Mouse (Mus musculus): ENCODE results near the gene Srsf4.

The Srsf4 gene

DNA sequence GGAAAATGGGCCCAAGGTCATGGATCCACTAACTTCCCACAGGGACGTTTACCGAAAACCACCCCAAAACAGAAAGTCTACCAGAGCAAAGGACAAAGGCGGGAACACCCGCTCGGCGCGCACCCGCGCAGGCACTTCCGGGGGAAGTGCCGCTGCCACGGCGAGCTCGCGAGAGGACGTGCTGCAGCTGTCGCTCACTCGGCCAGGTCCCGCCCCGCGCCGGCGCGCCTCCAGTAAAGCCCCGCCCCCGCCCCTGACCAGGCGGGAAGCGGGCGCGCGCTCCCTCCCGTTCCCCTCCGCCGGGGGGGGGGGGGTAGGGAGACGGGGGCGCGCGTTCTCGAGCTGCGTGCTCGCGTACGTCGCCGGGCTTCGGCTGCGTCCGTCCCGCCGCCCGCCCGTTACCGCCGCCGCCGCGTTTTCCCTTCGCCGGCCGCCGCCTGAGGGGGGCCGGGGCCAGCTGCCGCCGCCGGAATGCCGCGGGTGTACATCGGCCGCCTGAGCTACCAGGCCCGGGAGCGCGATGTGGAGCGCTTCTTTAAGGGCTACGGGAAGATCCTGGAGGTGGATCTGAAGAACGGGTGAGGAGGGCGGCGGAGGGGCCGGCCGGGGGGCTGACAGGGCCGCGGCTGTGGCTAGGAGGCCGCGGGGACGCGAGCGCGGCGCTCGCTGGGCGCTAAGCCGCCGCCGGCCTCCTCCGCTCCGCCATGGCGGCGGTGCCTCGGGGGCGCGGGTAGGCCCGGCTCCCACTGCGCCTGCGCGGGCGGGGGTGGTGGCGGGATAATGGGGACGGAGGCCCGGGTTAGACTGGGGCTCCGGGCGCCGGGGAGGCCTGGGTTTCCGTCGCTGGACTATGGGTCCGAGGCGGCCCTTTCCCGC, at the start of gene Srsf4:
Gene Srsf4, plus strand, starts transcription at position 325 of the 876 bp plus-strand sequence.
- peak; percentile 83 for DNase-seq (ENCODE audit: low spot score)

DNA sequence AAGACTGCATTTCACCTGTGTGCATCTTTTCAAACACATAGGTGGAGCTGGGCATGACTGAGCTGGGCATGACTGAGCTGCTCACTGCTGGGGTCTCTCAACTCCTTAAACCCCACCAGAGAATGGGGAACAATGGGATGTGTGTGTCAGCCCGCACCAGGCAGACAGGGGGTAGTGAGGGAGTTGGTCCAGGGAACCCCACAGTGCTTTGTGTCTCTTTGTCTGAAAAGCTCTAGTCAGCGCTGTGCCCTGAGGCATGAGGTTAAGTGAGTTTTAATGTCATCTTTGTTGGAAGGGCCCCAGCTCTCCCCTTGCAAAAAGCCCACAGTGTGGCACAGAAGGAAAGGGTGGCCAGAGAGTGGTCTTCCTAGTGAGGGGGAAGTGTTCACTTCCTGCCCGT, 48.5 kb upstream of the Srsf4 start:
- DNase-seq (ENCODE audit: low spot score), result no peak

GRCm38 (mm10) chr4:131825830-131826229, 47.6 kb upstream of the Srsf4 start:
- DNase-seq (ENCODE audit: low spot score), result no peak

- DNase-seq (ENCODE audit: low spot score), result no peak
Measured at GRCm38 (mm10) chr4:131826905-131827304, 46.5 kb upstream of the Srsf4 start.

DNA sequence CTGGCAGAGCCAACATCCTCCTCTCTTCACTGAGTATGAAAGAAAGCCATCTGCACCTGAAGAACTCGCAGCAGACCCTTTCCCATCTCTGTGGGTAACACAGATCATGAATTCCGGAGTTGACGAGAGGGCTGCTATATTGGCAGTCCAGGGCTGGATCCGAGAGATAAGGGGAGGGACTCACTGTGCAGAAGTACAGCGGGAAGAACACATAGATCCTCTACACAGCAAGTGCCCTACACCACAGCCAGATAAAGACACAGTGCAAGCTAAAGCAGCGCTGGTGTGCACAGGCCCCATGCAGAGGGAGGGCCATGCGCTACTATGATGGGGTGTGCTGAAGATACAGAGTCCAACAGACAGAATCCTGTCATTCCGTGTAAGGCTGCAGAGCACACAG, 44.3 kb upstream of the Srsf4 start:
- no peak for DNase-seq (ENCODE audit: low spot score)

DNA sequence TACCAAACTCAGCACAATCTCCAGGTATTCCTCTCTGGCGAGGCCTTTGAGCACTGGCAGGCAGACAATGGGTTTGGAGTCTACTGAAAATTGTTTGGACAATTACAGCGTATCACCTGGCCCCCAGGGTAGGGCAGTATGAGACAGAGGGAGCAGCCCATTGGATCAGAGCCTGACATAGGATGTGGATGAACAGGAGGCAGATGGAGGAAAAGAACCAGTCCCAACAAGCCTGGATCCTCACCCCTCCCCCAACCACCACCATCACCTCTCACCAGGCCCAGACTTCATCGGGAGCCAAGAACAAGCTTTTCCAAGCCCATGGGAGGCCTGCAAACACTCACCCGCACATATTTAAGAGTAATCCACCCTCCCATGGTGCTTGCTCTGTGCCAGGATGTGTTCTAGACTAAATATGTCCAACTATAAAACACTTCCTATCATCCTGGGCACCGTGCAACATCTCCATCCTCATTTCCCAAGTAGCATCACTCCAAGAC, 41.8 kb upstream of the Srsf4 start:
- no peak for DNase-seq (ENCODE audit: low spot score)

DNA sequence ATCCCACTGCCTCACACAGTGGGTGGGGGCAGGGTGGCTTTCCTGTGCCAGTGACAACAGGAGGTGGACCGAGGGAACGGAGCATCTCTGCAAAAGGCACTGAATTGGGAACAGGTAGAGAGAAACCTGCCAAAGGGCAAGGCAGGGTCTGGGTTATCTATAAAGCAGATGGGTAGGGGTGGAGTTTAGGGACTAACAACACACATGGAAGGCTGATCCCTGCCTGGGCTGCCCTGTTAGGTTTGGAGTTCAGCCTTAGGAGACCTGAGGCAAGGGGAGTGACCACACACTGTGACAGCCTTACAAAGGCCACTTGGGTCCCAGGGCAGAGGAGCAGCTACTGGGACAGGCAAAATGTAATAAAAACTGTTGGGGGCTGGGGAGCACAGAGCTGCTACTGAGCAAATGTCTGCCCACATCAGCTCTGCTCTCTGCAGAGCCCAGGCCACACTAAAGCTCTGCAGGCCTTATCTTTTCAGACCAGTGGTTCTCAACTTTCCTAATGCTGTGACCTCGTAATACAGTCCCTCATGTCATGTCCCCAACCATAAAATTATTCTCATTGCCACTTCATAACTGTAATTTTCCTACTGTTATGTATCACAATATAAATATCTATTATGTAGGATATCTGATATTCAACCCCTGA, 40.5 kb upstream of the Srsf4 start:
- no peak for DNase-seq (ENCODE audit: low spot score)

GRCm38 (mm10) chr4:131833971-131834609, 39.3 kb upstream of the Srsf4 start:
- no peak for DNase-seq (ENCODE audit: low spot score)

DNA sequence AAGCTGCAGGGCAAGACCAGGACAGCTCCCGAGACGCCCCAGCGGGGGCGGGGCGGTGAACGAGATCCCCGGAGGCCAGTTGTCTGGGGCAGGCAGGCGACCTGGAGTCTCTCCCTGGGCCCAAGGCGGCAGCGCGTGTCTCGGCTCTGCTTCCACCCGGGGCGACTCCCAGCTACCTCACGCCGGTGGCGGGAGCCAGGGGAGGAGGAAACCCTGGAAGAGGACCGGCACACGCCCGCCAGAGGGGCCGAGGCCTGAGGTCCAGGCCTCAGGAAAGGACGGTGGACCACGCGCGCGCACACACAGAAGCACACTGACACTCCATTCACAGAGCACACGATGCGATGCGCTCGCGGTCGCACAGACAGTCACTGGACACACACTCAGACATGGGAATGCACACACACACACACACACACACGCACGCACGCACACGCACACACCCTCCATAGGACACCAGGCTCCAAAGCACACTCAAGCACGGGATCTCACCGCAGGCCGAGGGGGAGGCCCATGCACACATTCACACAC, 37.0 kb upstream of the Srsf4 start:
- DNase-seq (ENCODE audit: low spot score), result no peak

DNA sequence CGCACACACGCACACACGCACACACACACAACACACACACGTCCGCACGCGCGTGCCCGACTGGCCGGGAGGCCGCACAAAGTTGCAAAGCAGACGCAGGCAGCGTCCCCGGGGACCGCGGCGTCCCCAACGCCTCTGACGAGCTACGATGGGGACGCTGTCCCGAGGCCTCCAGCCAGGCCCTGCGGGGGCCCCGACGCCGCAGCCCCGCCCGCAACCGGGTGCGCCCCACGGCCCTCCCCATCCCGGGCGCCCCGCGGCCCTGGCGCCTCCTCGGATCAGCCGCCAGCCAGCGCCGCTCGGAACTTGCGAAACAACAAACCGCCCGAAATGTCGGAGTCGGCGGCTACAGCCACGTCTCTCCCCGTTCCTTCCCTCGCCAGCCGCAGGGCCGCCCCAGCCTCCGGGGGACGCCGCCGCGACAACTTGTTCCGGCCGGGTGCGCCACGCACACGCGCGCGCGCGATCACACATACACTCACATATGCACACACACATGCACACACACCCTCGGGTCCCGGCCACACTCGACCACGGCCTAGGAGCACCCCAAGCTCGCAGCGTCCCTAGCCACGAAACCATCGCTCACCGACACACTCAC, 36.4 kb upstream of the Srsf4 start:
- DNase-seq (ENCODE audit: low spot score), result peak; percentile 30

DNA sequence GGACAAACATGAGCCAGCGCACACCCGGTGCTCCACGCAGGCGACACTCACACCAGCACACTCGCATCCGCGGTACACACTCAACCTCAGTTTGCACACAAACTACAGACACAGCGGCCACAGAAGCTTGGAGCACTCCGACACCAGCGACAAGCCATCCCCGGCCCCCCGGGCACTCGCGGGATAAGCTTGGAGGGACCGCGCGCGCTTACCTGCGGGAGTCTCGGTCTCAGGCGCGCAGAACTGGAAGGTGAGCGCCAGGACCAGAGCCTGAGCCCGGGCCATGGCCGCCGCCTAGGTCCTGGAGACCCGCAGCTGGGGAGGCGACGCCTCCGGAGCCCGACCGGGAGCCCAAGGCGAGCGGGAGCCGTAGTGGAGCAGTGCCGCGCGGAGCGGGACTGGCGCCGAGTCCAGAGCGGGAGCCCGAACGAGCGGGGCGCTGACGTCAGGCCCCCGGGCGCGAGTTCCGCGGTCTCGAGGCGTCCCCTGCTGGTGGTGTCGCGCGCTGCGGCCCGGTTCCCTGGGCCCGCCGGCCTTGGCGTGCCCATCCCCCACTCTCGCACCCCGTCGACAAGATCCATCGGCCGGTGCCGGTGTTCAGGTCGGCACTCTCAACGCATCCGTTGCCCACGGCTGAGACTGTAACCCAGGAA, 35.4 kb upstream of the Srsf4 start, which contains the start of gene Ptpru:
Gene Ptpru, minus strand, starts transcription at position 417 of the 653 bp plus-strand sequence.
- peak; percentile 94 for DNase-seq (ENCODE audit: low spot score)

DNA sequence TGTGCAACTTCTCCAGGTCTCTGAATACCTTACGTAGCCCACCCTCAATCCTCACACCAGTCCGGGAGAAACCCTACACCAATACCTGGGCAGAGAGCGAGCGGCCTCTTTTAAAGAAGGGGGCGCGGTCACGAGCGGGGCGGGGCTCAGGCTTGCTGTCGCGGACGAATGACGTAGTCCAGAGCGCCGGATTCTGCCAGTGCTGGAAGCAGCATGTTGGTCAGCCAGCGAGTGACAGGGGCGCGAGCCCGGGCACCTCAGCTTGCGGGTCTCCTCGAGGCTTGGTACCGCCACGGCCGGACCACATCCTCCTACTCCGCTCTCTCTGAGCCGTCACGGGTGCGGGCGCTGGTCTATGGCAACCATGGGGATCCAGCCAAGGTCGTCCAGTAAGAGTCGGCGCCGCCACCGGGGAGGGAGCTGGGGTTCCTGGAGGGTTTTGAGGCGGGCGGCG, 30.1 kb upstream of the Srsf4 start, which contains the start of gene Mecr:
Gene Mecr, plus strand, starts transcription at position 181 of the 454 bp plus-strand sequence.
- DNase-seq (ENCODE audit: low spot score), result peak; percentile 93

- no peak for DNase-seq (ENCODE audit: low spot score)
Measured at GRCm38 (mm10) chr4:131845991-131846778, 27.2 kb upstream of the Srsf4 start.

DNA sequence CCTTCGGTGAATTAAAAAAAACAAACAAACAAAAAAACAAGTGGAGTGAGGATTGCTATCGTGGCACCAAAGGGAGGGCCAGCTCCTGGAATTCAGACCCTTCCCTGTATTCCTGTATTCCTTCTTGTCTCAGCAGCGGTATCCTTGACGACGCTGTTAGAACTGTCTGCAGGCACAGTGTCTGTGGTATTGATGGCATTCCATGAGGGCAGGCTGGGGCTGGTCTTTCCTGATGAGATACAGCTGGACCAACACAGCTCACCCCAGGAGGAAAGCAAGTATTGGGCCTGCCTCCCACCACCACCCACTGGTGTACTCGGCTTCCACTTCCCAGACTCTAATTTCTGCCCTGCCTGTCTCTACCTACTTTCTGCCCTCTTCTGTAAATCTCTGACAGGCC, 25.3 kb upstream of the Srsf4 start:
- no peak for DNase-seq (ENCODE audit: low spot score)

DNA sequence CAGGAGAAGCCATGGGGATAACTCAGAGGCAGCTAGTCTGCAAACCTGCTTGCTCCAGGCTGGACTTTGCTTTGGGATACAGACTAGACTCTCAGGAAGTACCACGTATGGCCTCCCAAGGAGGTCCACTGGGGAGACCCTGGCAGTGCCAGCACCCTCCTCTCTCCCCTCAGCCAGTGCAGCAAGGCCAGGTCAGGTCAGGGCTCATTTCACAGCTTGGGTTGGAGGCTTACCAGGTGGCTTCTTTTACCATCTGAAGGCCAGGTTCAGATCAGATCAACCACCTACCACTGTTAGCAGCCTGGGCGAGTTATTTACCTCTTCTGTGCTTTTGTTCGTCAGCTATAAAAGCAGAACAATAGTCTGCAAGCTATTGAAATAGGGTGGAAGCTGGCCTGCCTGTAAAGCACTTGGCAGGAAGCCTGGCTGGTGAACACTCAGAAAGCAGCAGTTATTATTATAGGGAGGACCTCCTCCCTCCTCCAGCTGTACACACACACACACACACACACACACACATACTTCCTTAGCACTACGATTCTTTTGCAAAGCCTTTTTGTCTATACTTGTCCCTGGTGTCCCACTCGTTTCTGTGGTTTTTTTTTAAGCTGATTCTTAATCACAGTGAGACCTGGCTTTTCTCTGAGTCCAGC, 23.3 kb upstream of the Srsf4 start:
- DNase-seq (ENCODE audit: low spot score), result no peak

DNA sequence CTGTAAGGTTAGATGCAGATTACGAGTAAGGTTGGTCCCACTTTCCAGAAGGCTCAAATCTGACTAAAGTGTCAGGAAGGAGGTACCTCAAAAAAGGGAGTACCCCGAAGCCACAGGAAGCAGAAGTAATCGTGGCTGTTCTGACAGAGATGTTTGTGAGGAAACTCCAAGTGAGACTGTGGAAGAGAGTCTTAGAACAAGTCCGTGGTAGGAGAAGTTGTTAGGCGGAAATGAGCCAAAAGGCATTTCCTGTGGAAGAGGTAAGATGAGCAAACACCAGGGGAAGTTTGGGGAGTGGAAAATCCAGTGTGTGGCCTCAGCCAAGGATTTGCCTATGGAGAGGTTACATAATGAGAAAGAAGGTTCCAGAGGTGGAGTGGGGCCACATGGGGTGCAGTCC, 18.5 kb upstream of the Srsf4 start:
- no peak for DNase-seq (ENCODE audit: low spot score)

DNA sequence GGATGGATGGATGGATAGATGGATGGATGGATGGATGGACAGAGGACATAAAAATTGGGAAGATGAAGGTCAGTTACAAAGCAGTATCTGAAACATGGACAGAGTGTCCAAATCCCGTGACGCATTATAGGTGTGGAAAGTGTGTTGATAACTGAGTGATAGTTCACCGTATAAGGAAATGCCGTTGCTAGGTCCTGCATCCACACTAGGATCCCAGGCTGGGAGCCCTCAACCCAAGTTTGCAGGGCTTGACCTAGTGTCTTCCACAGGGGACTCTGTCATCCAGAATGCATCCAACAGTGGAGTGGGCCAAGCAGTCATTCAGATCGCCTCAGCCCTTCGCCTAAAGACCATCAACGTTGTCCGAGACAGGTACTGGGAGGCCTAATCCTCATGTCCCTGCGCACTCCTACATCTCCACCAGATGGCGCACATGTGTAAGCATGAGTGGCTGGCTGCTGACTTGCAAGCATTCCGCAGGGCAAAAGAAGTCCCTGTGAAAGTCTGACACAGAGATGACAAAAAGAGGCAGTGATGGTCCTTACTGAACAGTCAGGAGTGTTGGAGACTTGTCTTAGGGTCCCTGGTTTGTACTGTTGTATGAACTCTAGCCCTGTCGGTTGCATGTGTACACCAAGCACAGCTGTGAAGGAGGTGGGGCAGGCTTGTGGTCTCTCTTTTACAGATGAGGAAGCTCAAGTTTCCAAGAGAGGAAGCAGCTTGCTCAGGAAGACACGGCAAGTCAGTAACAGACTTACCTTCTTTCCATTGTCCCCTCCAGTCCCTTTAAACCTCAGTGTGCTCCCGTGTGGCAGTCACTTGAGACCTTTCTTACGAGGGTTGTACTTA, 12.7 kb upstream of the Srsf4 start:
- peak; percentile 68 for DNase-seq (ENCODE audit: low spot score)

- no peak for DNase-seq (ENCODE audit: low spot score)
Measured at GRCm38 (mm10) chr4:131861341-131861739, 12.1 kb upstream of the Srsf4 start.
